Mouse (Mus musculus): ENCODE measurements around the gene Mtx1. TPM values are rescaled to one million over a fixed set of nuclear protein-coding genes. Genes with fewer than 3 reads are reported as not detected.
A peak's percentile ranks its signal among the peaks of the same experiment; 100 is the strongest.
"Not testable (repeated sequence)": the region's sequence is repeated elsewhere in the genome, so short reads cannot be mapped to it uniquely, and the experiment has no call there.

The Mtx1 gene
- polyA plus RNA-seq, 1 experiment: 96.9 TPM

DNA sequence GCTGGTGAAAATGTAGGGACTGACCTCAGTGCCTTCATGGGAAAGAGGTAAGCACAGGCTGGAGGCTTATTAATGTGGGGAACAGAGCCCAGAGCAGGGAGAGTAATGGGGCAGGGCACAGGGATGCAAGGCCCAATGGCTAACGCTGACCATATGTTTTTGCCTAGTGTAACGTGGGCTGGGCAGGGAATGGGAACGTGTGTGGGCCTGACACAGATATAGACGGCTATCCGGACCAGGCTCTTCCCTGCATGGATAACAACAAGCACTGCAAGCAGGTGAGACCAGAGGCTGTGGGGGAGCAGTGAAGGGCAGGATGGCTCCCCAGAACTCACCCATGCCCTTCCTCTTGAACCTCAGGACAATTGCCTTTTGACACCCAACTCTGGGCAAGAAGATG lies 5.7 kb downstream of the Mtx1 start:
- H3K27ac ChIP-seq (ENCODE audit: insufficient read depth, low read length): no peak overlapping the region
- H3K4me3 ChIP-seq (ENCODE audit: insufficient read depth, low read length): no peak overlapping the region
- 0 out of 2 replicates have a peak, but pooled peaks cover 2% of the 10 kb centered on the region for H3K4me1 ChIP-seq (ENCODE audit: control insufficient read depth, insufficient read depth, low read length)
- TF ChIP-seq POLR2A (IDR thresholded peaks at IDR 0.05; ENCODE audit: low read depth, low read length) (no peak), CTCF (IDR thresholded peaks at IDR 0.05; ENCODE audit: borderline replicate concordance, insufficient read depth, low read length) (no peak)

DNA sequence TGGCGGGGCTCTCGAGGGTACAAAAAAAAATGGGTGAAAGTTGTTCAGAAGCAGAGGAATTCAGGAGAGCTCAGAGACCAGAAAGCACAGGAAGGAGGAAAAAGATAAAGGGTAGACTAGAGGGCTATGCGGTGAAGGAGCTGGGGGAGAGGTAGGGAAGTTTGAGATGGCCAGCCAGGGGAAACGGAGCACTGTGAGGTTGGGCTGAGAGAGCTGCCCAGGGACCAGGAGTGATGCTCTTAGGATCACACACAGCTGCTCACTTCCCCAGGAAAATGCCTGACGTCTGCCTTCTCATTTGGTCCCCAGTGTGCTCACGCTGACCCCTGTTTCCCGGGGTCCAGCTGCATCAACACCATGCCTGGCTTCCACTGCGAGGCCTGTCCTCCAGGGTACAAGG lies 7.3 kb downstream of the Mtx1 start:
- Histone ChIP-seq H3K4me1 (ENCODE audit: control insufficient read depth, insufficient read depth, low read length) (no peaks in the 10 kb centered on the region), H3K27ac (ENCODE audit: insufficient read depth, low read length) (no peak overlapping the region), H3K4me3 (ENCODE audit: insufficient read depth, low read length) (no peak overlapping the region)
- TF ChIP-seq POLR2A (IDR thresholded peaks at IDR 0.05; ENCODE audit: low read depth, low read length): no peak
- TF ChIP-seq CTCF (IDR thresholded peaks at IDR 0.05; ENCODE audit: borderline replicate concordance, insufficient read depth, low read length): no peak

DNA sequence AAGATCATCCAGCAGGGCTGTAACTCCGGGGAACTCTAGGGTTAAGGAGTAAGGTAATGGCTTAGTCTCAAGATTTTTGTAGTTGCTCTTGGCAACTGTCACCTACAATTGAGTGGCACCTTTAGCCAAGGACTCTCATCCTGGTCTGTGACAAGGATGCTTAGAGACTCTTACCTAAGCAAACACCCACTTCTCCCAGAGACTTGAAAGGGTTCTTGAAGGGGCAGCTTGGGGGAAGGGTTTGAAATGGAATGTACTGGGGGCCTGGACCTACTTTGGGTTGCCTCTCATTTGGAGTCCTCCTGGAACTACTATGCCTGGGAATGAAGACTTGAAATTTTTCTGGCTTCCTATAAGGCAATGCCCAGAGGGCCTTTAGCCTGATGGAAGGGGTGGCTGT lies 8.6 kb downstream of the Mtx1 start:
- Histone ChIP-seq H3K4me1 (ENCODE audit: control insufficient read depth, insufficient read depth, low read length) (no peaks in the 10 kb centered on the region), H3K27ac (ENCODE audit: insufficient read depth, low read length) (no peak overlapping the region), H3K4me3 (ENCODE audit: insufficient read depth, low read length) (no peak overlapping the region)
- TF ChIP-seq POLR2A (IDR thresholded peaks at IDR 0.05; ENCODE audit: low read depth, low read length) (no peak), CTCF (IDR thresholded peaks at IDR 0.05; ENCODE audit: borderline replicate concordance, insufficient read depth, low read length) (no peak)

DNA sequence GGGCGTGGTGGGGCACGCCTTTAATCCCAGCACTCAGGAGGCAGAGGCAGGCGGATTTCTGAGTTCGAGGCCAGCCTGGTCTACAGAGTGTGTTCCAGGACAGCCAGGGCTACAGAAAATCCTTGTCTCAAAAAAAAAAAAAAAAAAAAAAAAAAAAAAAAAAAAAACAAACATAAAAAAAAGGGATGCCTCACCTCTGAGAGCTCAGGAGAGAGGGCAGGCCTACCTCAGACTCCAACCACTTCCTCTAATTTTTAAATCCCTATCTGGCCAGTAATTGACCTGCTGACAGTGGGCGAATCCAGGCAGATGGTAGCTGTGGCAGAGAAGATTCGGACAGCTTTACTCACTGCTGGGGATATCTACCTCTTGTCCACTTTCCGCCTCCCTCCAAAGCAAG lies 10.5 kb downstream of the Mtx1 start:
- not testable (repeated sequence) for H3K27ac ChIP-seq (ENCODE audit: insufficient read depth, low read length); H3K4me1 ChIP-seq (ENCODE audit: control insufficient read depth, insufficient read depth, low read length); H3K4me3 ChIP-seq (ENCODE audit: insufficient read depth, low read length)

DNA sequence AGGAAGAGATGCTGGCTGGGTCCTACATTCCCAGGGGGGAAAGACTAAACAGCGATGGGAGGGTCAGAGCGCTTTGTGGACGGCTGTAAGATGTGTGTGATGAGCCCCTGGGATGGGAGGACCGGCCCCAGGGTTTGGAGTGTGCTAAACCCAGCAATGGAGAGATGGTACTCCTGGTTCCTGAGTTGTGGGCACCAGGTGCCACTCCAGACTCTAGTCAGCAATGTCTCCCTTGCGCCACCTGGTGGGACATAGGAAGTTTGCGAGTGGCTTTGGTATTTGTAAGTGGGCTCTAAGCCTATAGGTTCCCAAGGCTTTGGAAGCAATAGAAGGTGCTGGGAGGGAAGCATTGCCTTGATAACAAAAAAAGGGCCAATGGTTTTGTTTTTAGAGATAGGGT lies 11.0 kb downstream of the Mtx1 start:
- TF ChIP-seq CTCF (IDR thresholded peaks at IDR 0.05; ENCODE audit: borderline replicate concordance, insufficient read depth, low read length): peak; percentile 81; the same call in 1 of the 2 replicates
- TF ChIP-seq POLR2A (IDR thresholded peaks at IDR 0.05; ENCODE audit: low read depth, low read length): no peak
- H3K27ac ChIP-seq (ENCODE audit: insufficient read depth, low read length): no peak overlapping the region
- H3K4me1 ChIP-seq (ENCODE audit: control insufficient read depth, insufficient read depth, low read length): peaks cover 5% of the 10 kb centered on the region; the same call in 1 of the 2 replicates
- peak overlapping the region; percentile 45 for H3K4me3 ChIP-seq (ENCODE audit: insufficient read depth, low read length)

DNA sequence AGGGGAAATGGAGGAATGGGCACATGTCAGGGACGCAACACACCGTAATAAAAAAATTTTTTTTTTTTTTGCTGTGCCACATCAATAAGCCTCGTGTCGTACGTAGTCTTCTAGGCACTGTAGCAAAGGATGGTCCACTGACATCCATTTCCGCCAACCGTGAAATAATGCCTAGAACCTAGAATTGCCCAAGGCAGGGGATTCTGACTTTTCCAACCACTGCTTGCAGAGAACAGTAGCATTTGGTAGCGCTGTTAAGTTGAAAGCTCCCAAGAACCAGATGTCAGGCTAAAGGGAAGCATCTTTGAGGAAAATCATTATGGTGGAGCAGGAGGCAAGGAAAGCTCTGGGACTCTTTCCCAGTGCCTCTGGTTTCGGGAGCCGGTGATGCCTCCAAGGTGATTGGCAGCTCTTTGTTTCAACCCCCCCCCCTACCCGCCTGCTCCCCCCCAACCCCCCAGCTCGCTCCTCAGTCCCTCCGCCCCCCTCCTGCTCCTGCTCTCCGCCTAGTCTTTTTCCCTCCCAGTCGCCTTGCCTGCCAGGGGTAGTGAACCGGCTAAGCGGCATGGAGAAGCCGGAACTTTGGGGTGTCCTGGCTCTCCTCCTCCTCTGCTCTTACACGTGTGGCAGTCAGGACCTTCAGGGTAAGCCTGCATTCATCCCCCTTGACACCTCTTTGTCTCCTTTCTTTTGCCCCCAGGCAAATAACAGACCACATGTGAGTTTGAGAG lies 12.0 kb downstream of the Mtx1 start, which contains the start of gene Thbs3:
Gene Thbs3 (plus strand): TSS at position 500 of the 731 bp plus-strand sequence.
- peak within 1 kb of the TSS; percentile 97 for H3K27ac ChIP-seq (ENCODE audit: insufficient read depth, low read length)
- TF ChIP-seq CTCF (IDR thresholded peaks at IDR 0.05; ENCODE audit: borderline replicate concordance, insufficient read depth, low read length) (no peak), POLR2A (IDR thresholded peaks at IDR 0.05; ENCODE audit: low read depth, low read length) (peak; percentile 64; the same call in 1 of the 2 replicates)
- H3K4me1 ChIP-seq (ENCODE audit: control insufficient read depth, insufficient read depth, low read length): peaks cover 5% of the 10 kb centered on the region; the same call in 1 of the 2 replicates
- H3K4me3 ChIP-seq (ENCODE audit: insufficient read depth, low read length): peak within 1 kb of the TSS; percentile 96

DNA sequence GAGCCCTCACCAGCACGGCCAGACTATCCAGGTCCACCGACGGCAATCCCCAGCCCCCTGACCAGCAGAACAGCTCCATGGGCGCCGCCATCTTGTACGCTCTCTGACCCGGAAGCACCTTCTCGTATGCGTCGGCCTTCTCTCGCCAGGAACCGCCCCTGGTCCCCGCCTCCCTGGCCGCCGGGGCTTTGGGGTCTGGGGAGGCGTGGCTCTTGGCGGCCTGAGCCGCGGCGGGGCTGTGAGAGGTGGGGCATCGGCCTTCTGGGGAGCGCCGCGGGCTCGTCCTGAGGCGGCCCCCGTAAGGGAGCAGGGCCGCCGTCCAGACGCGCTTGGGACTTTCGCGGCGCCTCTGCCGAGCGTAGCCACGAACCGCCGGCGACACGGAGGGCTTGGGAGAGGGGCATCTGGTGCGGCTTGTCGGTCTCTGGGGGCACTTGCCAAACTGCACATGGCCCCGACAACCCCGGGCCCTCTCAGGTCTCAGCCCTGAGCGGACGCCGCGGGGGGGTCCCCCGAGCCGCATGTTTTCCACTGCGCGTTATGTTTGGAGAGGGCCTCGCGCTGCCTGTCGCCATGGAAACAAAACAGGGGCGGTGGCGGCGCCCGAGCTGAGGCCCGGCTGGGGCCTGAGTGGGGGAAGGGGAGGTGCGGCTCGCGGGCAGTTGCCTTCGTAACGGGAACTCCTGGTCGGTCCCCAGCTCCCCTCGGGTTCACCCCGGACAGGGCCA lies 12.9 kb downstream of the Mtx1 start:
- TF ChIP-seq CTCF (IDR thresholded peaks at IDR 0.05; ENCODE audit: borderline replicate concordance, insufficient read depth, low read length) (no peak), POLR2A (IDR thresholded peaks at IDR 0.05; ENCODE audit: low read depth, low read length) (peak; percentile 63)
- H3K4me1 ChIP-seq (ENCODE audit: control insufficient read depth, insufficient read depth, low read length): peaks cover 5% of the 10 kb centered on the region; the same call in 1 of the 2 replicates
- peak overlapping the region; percentile 97 for H3K27ac ChIP-seq (ENCODE audit: insufficient read depth, low read length)
- H3K4me3 ChIP-seq (ENCODE audit: insufficient read depth, low read length): peak overlapping the region; percentile 96

DNA sequence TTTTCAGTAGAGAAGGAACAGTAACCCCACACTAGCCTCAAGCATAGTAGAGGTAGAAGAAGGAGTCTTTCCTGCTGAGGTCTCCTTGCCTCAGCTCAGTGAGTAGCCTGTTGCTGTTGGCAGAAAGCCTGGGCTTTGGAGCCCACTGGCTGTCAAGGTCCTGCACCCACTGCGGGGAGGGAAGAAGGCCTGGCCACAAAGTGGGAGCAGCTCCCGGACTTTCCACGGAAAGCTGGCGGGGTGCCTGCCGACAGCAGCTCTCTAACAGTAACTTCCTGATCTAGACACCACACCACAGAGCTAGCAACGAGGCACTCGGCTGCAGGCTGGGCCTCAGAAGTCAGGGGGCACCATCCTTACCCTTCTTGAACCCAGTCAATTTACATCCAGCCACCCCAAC lies 16.2 kb downstream of the Mtx1 start:
- no peak overlapping the region for H3K4me3 ChIP-seq (ENCODE audit: insufficient read depth, low read length)
- H3K27ac ChIP-seq (ENCODE audit: insufficient read depth, low read length): no peak overlapping the region
- peaks cover 5% of the 10 kb centered on the region; the same call in 1 of the 2 replicates for H3K4me1 ChIP-seq (ENCODE audit: control insufficient read depth, insufficient read depth, low read length)
- no peak for TF ChIP-seq CTCF (IDR thresholded peaks at IDR 0.05; ENCODE audit: borderline replicate concordance, insufficient read depth, low read length)
- 0 out of 2 replicates have a peak, but pooled peaks have one; percentile 4 for TF ChIP-seq POLR2A (IDR thresholded peaks at IDR 0.05; ENCODE audit: low read depth, low read length)

DNA sequence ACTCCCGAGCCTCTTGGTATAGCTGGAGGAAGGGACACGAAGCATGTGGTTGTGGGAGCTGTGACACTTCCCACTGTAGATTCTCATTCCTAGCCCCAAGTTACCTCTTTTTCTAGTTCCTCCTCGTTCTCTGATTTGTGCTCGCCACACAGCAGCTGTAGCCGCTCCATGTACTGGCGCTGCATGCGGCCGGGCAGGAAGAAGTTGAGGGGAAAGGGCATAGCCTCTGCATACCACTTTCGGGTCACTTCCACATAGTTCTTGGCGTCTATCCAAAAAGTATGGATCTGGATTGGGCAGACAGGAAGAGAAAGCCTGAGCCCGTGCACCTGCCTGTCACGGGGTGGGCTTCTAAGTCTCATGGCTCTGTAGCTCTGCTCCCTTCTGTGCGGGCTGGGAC lies 16.7 kb downstream of the Mtx1 start:
- no peak for TF ChIP-seq POLR2A (IDR thresholded peaks at IDR 0.05; ENCODE audit: low read depth, low read length)
- TF ChIP-seq CTCF (IDR thresholded peaks at IDR 0.05; ENCODE audit: borderline replicate concordance, insufficient read depth, low read length): no peak
- Histone ChIP-seq H3K27ac (ENCODE audit: insufficient read depth, low read length) (no peak overlapping the region), H3K4me3 (ENCODE audit: insufficient read depth, low read length) (no peak overlapping the region)

DNA sequence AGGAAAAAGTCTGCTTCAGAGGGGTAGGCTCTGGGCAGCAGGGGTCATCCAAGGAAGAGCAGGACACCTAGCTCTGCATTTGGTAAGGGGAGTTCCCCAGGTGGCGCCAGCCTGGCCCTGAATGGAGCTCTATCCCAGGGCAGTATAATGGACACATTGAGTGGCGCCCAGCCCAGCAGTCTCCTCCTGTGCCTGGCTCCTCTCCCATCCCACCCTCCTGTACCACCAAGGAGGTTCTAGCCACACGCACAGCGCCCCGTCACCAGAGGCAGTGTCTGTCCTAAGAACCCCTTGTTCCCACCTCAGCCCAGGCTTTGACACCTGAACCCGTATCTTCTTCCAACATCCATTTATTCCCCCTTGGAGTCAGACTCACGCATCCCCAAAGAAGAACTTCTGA lies 17.2 kb downstream of the Mtx1 start:
- Histone ChIP-seq H3K4me3 (ENCODE audit: insufficient read depth, low read length) (no peak overlapping the region), H3K4me1 (ENCODE audit: control insufficient read depth, insufficient read depth, low read length) (peaks cover 5% of the 10 kb centered on the region; the same call in 1 of the 2 replicates), H3K27ac (ENCODE audit: insufficient read depth, low read length) (no peak overlapping the region)
- TF ChIP-seq POLR2A (IDR thresholded peaks at IDR 0.05; ENCODE audit: low read depth, low read length) (no peak), CTCF (IDR thresholded peaks at IDR 0.05; ENCODE audit: borderline replicate concordance, insufficient read depth, low read length) (no peak)

More for the DNA sequence above, 16.7 kb downstream of the Mtx1 start:
- H3K4me1 ChIP-seq (ENCODE audit: control insufficient read depth, insufficient read depth, low read length): peaks cover 5% of the 10 kb centered on the region; the same call in 1 of the 2 replicates
